Mouse (Mus musculus): ENCODE measurements around the gene Tmod1.

Tmod1 gene

DNA sequence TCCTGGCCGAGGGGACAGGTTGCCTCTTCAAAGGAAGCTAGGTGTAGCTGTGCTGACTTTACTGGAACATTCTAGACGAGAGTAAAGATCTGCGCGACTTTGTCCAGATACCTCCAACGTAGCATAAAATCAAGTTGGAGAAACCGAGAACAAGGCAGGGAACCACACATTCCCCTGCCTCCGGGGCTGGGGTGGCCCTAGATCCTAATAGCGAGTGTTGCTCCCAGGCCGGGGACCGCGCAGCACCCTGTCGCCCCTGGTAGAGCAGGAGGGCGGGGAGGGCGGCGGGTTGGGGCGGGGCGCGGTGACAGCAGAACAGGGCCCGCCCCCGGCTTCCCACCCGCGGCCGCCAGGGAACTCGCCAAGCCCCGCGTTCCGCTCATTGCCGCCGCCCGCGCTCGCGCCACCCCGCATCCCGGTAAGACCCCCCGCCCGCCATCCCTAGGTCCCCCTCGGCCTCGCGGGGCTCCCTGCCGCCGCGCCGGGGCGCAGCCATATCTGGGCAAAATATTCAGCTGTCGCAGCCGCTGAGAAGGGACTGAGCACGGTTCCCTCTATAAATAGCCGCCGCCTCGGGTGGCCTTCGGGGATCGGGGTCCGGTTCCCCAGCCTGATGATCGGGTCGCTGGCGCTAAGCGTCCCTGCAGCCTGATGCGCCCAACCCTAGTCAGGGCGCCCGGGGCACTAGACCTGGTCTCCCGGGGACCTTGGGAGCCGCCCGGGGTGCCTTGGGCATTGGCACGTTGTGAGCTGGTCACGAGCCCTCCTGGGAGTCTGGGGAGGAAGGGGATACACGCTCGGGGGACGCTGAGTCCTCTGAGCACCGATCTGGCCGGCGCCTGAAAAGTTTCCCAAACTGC, at the start of gene Tmod1:
Tmod1 (plus strand) TSS at position 44 of the 860 bp plus-strand sequence.
- DNase-seq, result peak; percentile 73 to 79

DNA sequence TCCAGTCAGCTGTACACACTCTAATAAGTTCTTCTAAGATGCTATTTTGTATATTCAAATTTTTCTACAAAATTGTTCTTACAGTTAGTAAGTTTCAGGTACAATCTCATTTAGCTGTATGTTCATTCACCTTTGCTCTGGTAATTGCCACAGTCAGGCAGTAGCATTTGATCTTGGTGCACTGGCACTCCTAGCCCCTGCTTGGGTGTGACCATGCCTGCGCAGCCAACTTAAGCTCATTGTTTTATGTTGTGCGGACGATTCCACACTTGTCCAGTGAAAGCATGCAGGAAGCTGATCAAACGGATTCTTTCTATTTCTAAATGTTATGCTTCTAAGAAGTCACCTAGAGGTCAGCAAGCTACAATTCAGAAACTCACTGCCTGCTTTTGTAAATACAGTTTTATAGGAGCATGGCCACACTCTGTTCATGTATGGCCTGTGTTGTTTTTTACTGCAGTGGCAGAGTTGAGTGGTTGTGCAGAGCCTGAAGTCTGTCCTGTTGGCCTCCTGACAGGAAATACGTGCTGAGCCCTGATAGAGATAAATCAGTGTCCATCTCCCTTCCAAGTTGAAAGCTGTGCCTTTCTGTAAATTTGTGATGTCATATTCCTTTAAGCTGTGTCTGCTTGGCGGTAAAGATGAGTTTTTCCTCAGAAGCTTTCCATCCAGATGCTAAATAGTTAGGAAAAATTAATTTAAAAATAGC, 48.2 kb upstream of the Tmod1 start:
- no peak for DNase-seq

DNA sequence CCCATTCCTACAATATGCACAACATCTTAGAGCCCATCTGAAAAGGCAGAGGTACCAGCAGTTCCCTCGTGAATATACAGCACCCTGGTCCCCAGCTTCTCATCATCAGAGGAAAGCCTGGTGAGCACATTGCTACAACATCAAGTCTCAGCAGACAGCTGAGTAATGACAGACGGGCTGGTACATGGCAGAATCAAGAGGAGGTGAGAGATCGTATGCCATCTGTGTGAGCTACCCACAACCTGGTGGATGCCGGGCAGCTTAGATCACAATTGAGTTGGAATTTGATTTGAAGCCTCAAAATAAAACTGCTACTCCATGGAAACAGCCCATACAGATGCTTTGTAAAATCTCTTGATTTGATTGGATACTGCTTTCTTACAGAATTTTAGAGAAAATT, 40.2 kb upstream of the Tmod1 start:
- no peak for DNase-seq

DNA sequence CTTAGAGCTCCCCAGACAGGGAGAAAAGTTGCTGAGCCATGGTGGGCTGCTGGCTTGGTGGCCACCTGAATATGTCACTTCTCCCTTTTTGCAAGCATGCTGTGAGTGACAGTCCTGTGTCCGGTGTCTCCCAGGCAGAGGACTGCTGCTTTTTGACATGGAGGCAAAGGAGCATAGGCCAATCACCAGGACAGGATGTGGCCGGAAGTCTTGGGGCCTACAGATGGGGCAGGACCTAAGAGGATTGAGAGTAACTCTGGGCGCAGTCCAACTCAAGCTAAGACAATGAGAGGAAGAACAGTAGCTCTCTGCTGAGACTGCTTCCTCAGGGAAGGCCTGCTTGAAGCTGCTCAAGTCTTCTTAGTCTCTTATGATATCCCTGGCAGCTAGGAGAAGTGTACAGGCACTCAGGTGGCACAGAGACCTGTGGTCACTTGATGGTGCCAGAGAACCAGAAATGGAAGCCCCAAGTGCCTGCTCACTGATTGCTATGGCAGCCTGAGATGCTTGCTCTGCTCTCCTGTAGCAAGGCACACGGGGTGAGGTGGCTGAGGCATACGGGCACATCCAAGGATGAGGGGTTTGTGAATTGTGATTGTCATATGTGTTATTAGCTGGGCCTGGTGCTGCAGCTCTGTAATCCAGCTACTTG, 30.5 kb upstream of the Tmod1 start:
- DNase-seq, result no peak

DNA sequence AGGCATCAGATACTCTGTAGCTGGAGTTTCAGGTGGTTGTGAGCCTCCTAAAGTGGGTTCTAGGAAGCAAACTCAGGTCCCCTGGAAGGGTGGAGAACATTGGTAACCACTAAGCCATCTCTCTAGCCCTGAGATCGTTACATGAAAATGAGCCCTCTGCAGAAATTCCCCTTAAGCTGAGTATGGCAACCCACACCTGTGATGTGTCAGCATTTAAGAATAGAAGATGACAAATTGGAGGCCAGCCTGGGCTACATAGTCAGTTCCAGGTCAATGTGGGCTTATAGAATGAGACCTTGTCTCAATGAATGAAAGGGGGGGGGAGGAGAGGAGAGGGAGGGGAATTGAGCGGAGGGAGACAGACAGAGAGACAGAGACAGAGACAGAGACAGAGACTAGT, 27.0 kb upstream of the Tmod1 start:
- no peak for DNase-seq

DNA sequence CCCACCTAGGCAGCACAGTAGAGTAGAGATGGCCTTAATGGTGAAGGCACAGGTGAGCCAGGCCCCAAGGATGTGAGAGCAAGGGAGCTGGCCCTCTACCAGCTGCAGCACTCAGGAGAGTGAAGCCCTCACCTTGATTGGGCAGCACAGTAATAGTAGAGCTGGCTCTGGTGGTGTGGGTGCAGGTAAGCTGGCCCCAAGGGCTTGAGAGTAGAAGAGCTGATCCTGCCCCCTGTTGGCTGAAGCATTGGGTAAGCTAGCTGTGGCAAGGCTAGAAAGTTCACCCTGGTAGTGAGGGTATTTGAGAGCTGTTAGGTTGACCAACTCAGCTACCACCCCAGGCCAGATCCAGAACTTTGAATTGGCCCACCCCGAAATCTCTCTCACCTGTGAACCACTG, 23.1 kb upstream of the Tmod1 start:
- DNase-seq, result no peak

DNA sequence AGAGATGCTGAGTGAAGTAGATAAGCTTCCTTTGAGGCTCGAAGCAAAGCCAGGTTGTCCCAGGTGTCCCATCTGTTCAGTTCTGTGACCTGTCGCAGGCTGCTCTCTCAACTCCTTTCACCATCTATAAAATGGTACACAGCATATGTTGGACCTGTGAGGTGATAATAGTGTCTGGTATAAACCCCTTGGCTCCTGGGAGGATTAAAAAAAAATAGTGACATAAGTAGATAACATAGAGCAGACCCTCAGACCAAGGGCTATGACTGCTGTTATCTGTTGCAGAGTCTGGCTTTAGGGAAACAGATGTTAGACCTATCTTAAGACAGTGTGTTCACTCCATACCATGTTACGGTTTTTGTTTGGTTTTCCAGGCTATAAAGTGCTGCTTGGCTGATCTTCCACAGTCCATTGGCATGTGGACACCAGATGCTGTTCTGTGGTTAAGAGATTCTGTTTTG, 15.7 kb upstream of the Tmod1 start:
- DNase-seq, result no peak

DNA sequence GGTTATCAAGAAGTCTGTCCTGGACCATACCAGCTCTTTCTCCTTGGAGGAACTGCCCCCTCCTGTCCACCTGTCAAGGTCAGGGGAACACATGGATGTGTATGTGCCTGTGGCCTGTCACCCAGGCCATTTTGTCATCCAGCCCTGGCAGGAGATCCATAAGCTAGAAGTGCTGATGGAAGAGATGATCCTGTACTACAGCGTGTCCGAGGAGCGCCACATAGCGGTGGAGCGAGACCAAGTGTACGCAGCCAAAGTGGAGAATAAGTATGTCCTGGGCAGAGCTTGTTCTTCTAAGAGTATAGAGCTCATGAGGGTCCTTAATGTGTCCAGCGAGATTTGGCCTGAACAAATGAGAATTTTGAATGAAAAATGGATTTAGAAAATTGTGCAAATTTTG, 12.8 kb upstream of the Tmod1 start:
- peak; percentile 76 to 79 for DNase-seq

DNA sequence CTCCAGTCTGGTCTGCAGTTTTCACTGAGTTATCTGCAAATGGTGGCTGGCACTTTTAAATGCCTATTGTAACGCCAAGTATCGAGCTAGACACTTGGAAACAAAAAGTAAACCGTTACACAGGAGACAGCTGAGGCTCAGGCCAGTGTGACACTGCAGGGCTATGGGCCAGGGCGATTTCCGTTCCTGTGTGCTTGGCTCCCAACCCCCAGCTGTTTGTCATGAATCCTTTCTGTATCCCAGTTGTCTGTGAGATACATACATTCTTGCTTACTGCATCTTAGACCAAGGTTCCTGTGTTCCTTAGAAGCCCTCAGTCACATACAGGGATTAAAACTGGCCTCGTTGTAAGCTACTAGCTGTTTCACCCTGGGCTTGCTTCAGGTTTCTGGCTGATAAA, 10.5 kb upstream of the Tmod1 start:
- peak; percentile 31 to 41 for DNase-seq

DNA sequence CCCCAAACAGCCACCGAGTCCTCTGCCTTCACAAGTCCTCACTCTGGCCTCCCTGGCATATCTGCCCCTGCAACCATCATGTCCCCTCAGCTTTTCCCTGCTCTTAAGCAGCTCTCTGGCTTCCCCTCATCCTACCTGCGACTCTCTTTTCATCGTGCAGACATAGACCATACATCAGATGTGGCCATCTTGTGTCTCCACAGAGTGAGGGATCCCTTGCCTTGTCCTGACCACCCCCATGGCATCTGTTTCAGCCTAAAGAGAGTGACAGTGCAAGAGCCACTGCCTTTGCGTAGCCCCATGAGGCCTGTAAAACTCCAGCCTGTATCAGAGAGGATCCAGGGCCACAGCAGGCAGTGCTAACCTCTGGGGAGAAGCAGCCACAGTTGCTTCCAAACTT, 10.0 kb upstream of the Tmod1 start:
- no peak for DNase-seq

DNA sequence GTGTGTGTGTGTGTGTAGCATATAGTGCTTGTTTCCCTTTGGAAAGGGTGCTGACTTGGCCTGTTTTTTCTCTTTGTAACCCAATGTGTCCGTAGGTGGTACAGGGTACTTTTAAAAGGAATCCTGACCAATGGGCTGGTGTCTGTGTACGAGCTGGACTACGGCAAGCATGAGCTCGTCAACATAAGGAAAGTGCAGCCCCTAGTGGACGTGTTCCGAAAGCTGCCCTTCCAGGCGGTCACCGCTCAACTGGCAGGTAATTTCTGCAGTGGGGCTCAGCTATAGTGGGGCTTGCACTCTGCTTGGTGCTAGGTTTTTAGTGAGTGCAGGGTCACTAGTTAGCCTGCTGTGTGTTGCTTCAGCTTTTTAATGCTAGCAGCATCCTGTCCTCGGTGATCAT, 9.2 kb upstream of the Tmod1 start:
- DNase-seq, result peak; percentile 73 to 78

DNA sequence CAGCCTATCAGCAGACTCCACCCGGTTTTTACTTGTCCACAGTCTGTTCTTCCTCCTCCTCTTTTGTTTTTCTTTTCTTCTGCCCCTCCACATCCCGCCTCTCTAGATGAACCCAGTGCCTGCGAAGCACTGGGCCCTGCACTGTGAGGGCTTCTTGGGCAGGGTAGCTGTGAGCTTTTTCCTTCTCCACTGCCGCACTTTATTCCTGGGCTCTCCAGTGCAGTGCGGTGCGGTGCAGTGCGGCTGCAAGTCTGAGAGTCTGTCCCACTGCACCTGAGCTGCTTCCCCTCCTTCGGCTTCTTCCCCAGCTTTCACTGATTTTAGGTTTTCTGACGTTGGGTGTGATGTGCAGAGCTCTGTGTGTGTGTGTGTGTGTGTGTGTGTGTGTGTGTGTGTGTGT, 6.3 kb upstream of the Tmod1 start:
- DNase-seq, result no peak

DNA sequence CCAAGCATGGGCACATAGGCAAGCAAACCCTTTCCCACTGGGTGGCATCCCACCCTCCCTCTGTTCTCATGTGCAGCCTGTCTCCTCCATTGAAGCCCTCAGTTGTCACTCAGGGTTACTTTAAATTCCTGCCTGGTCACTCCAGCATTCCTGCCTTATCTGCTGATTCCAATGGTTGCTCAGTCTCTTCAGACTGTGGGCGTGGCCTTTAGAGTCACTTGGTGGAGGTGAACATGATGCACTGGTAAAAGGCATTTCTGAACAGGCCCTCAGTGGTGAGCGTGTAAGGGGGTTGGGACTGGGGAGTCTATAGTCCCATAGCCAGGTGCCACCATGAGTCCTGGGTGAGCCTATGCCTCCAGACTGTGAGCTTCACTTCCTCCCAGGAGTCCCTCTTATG, 5.5 kb upstream of the Tmod1 start:
- DNase-seq, result no peak

DNA sequence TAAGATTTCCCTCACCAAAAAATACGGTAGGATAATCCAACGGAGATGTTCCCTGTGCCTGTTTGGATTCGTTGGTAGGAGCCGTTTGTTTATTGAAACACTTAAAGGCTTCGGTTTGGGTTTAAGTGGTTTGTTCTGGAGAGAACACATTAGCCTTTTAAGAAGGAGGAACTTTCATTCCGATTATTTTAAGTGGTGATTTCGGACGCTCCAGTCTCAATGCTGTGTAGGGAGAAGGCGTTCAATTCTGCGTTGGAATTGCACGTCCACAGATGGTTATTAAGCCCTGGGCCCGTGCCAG, 194 bp upstream of the Tmod1 start:
- no peak for DNase-seq

DNA sequence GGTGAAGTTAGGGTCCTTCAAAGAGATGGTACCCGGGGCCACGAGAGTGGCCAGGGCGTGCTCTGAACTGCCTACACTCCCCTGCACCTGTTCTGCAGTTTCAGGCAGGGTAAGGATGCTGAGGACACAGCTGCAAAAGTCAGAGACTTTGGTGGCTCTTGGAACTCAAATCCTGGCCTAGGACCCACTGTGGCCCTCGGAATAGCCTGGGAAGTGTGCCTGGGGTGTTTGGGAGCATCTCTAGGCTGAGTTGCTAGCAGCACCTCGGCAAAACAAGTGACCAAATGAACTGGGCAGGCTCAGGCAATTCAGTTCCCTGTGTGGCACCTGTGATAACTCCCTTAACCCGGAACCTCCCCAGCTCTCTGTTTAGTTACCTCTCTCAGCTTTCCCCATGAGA, 1.2 kb downstream of the Tmod1 start:
- DNase-seq, result no peak

DNA sequence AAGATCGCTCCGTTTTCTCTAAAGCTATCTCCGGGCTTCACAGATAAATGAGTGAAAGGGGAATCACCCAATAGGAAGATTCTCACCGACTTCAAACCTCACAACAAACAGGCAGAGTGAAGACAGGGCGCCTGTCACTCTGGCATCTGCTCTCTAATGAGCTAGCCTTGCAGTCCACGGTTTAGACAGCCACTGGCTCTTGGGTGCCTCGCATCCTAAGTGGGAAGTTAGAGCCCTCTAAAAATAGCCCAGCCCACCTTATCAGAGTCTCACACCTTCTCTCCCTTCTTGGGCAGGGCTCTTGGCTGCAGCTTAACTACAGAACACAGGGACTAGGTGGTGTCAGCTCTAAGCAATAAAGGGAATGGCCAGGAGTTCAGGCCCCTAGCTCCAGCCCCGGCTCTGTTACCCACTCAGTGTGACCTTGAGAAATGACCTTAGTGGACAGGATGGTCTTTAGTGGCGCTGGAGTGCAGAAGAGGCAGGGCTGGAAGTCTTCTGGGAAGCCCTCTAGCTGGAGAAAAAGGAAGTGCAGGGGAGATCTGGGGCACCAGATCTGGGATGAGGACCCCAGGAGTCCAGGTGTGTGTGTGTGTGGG, 2.0 kb downstream of the Tmod1 start:
- DNase-seq, result peak; percentile 25 to 45

DNA sequence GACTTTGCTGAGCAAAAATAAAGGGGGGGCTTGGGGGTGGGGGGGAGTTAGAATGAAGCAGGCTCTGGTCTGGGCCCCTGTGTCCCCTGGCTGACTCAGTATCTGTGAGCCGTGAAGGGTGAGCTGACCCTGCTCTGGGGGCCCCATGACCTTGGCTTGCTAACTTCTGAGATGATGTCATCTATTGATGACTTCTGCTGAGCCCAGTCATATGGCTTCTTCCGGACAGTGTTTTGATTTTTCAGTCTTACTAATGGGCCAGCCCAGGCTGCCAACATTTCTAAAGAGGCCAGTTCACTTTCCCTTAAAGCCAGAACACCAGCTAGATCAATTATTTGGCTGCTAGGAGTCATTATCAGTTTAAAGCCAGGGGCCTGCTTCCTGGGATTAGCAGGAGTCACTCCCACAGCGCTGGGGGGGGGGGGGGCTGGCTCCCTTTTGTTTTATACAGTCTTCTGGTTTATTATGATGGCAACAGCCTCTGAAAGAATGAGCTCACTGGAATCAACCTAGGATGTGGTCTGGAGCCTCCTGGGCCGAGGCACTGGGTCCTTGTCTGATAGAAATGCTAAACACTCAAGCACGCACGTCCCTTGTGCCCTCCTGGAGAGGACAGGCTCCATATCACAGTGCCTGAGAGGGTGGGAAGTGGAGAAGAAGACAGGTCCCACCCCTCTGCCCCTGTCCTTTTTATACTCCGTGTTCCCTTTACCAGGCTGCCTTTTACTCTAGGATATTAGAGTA, 3.2 kb downstream of the Tmod1 start:
- no peak for DNase-seq

DNA sequence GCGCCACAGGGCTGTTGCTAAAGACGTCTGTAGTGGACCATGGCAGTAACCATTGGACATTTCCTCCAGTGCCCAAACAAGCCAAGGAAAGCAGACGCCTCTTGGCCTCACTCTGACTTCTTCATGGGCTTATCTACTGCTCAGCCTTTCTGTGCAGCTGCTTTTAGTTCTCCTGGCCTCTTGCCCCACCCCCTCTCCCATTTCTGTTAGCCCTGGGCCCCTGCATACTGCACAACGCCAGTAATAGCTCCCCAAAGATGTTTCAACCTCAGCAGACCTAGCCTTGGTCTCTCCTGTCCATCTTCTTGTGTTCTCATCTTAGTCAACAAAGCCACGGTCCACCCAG, 3.7 kb downstream of the Tmod1 start:
- DNase-seq, result no peak

DNA sequence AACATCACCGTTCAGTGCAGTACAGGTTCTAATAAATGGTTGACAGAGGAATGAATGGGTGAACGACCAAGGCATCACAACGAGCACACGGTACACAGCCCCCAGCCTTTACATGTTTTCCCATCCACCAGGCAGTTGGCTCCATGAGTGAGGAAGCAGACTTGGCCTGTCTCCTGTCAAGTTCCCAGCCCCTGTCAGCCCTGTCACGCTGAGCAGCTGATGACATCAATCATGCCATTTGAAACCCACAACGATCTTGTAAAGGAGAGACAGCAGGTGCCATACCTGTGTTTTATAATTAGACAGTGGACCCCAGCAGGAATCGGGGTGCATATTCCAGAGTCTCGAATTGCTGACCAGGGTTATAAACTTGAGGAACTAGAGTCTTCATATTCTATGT, 4.6 kb downstream of the Tmod1 start:
- no peak for DNase-seq

DNA sequence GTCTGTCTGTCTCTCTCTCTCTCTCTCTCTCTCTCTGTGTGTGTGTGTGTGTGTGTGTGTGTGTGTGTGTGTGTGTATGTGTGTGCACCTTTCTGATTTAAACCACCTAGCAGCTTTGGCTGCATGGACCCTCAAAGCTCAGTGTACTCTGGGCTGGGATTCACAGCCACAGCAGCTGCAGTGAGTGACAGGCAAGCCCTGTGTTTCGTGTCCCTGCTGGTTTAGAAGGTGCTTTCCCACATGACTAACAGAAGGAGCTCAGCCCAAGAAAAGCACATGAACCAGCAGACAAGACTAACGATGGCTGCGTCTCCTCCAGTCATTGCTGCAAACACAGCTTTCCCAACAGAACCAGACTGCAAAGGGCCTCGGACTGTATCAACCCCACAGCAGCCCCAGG, 9.2 kb downstream of the Tmod1 start:
- no peak for DNase-seq

DNA sequence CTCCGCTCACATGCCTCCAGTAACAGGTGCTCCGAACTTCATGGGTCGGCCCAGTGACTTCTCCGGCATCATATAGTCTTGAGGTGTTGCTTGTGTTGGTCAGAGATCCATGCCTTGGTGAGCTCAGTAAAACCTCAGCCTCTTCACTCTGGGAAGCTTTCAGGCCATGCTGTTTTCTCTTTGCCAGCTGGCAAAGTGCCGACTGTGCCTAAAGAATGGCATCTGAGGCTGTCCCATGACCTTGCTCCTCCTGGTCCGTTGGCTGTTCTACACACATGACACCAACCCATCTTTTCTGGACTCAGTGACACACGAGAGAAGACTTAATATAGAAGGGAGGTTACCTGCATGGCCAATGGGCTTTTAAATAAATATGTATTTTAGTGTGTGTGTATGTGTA, 9.7 kb downstream of the Tmod1 start:
- no peak for DNase-seq

DNA sequence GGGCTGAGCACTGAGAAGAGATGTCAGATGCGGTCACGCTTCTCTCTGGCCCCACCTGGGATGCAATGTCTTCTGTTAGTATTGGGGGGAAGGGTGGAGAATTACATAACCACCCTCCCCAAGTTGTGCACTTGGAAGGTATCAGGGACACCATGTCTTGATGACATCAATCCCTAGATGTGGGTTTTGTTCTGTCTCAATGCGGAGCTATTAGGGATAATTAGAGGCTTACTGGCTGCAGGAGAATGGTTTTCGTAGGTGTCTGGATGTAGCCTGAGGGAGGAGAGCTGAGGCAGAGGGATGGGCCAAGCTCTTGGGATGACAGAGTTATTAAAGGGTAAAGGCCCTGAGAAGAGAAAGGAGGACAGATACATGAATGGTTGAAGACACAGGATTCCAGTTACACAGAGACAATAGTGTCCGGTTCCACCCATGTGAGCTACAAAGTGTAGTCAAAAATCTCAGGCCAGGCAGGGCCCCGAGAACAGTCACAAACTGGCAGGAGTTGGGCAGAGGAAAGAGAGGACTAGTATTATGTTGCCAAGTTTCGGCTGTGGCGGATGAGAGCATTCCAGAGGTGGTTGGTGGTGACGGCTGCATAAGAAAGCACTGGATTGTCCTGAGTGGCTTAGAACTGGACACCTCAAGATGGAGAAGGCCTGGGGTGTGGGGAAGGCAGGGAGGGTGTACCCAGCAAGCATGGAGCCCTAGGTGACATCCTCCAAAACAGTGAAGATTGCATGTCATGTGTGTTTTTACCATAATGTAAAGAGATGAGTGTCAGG, 14.8 kb downstream of the Tmod1 start:
- no peak for DNase-seq
